Mouse (Mus musculus) cerebellum, adult 9-11 months (tissue): ENCODE results near the gene Fut2.

Experiments used
- DNase-seq: peaks from one replicate; pipeline ENCODE4 v3.0.0; 2022

Gene Fut2

GRCm38 (mm10) chr7:45666161-45666560 lies at the start of gene Fut2:
Fut2 (minus strand) TSS chr7:45666394.
- no peak for DNase-seq

- DNase-seq = peak; percentile 99
These were observed 49.0 kb upstream of the Fut2 start, which contains the start of gene Rpl18 for GRCm38 (mm10) chr7:45715090-45715708. Rpl18 (plus strand) TSS chr7:45715457.

DNA sequence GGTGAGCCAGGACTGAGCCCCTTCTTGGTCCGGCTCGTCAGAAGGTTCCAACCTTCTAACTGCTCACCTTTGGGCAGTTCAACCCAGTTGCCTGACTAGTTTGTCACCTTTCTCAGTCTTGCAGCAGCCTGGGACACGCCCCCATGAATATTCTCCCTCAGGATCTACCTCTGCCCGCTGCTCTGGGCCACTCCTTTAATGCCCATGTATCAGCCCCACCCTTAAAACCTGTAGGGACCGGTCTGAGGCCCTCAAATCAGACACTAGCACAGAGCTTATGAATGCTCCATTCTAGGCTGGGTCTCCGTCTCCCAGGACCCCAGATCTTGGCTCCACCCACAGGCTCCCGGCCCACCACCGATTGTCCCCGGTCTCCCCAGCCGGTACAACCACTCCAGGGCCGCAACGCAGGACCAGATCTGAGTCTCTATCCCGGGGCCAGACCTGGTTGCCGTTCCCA lies 48.5 kb upstream of the Fut2 start:
- DNase-seq = no peak

- DNase-seq = no peak
These were observed 47.8 kb upstream of the Fut2 start for GRCm38 (mm10) chr7:45713881-45714520.

DNA sequence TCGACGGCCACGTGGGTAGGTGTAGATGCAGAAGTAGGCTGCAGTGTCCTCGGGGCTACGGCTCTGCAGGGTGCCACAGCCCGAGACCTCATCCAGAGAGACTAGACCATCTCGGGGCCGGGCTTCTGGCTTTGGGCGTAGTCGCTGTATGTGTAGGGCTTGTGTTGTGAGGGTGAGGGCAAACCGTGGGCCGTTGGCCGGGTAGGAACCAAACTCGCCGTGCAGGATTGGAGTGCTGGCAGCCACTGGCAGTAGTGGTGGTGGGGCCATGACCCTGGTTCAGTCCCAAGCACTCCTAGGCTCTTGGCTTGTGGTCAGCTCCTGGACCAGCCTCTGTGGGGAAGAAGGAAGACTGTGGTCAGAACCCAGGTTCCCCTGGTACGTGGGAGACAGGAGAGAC lies 47.2 kb upstream of the Fut2 start:
- DNase-seq = peak; percentile 72

DNA sequence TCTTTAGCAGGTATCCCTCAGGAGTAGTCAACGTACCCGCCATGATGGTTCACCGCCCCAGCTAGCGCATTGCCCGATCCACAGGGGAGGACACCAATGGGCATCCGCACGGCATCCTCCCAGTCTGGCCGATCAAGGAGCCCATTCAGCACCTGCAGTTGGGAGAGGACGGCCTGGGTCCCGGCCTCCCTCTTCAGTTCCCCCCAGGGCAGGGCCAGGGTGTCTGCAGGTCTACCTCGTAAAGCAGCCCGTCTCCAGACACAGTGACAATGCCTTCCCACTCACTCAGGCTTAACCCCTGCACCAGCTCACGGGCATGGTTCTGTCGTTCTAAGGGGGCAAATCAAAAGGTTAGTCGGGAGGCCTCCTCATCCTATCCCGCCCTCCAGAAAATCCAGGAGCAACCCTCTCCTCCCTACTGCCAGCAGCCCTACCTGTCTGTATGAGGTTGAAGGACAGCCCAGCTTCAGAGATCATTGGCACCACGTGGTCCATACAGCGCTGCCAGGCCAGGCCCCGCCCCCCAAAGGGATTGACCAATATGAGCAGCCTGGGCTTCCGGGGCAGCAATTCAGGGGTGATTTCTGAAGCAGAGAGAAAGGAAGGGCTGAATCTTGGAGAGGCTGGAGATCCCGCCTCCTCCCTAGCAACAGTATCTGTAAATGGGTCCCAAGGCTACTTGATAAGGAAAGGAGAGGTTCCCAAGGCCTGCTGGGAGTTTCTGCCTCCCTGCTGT lies 46.0 kb upstream of the Fut2 start:
- peak; percentile 76 for DNase-seq

DNA sequence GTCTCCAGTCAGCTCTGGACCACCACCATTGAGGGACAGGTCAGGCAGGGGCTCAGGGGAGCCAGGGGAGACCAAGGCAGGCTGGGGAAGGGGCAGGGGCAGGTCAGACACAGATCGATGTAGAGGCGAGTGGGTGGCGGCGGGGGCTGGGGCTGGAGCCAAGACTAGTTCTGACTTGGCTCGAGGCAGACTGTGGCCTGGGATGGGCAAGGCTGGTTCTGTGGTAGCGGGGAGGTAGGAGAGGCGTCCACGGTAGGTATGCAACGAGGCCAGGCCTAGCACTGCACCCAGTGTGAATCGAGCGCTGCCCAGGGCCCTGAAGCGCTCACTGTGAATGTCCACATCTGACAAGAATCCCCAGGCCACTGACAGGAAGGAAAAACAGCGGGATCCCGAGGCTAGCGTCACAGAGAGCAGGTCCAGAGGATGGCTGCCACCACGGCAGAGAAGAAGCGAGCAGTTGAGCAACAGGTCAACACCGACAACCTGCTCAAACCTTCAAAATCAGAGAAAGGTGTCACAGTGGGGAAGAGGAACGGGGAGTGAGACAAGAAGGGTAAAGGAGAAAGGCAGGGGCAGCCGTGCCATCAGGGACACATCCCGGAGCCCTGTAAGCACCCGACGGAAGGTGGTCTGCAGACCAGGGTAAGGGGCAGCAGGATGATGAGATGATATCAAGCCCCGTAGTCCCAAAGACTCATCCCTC lies 45.3 kb upstream of the Fut2 start:
- DNase-seq = peak; percentile 65

- peak; percentile 70 for DNase-seq
These were observed 44.4 kb upstream of the Fut2 start for GRCm38 (mm10) chr7:45710477-45711191.

- peak; percentile 63 for DNase-seq
These were observed 43.6 kb upstream of the Fut2 start for GRCm38 (mm10) chr7:45709677-45710355.

GRCm38 (mm10) chr7:45709036-45709435 lies 42.8 kb upstream of the Fut2 start:
- DNase-seq = peak; percentile 64

GRCm38 (mm10) chr7:45708221-45708761 lies 42.1 kb upstream of the Fut2 start:
- DNase-seq = peak; percentile 77

GRCm38 (mm10) chr7:45707375-45707967 lies 41.3 kb upstream of the Fut2 start:
- DNase-seq = peak; percentile 98

GRCm38 (mm10) chr7:45706721-45707241 lies 40.6 kb upstream of the Fut2 start:
- DNase-seq = peak; percentile 94

- peak; percentile 94 for DNase-seq
These were observed 39.7 kb upstream of the Fut2 start for GRCm38 (mm10) chr7:45705873-45706281.

- no peak for DNase-seq
These were observed 39.3 kb upstream of the Fut2 start for GRCm38 (mm10) chr7:45705443-45705864.

GRCm38 (mm10) chr7:45704730-45705442 lies 38.7 kb upstream of the Fut2 start, which contains the start of gene Dbp:
Dbp (plus strand) TSS chr7:45705088.
- peak; percentile 100 for DNase-seq

DNA sequence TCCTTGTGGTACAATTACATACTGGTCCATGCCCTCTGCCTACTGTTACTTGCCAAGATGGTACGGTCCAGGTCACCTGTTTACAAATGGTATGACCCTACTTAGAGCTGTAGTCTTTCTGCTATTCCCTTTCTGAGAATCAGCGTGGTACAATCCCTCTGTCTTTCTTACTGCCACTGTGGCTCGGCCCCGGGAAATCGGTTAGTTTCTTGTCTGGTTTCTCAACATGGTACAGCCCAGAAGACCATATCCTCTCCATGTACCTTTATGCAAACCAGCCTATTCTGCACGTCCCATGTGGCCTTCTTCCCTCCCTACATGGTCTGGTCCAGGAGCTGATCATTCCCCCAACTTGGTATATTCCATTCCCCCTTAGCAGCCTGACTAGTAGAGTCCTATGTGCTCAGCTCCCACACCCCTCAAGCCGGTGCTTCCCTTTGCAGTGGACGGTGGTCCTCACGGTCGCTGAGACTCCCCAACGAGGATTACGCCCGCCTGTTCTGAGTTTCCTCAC lies 37.9 kb upstream of the Fut2 start:
- peak; percentile 95 for DNase-seq

DNA sequence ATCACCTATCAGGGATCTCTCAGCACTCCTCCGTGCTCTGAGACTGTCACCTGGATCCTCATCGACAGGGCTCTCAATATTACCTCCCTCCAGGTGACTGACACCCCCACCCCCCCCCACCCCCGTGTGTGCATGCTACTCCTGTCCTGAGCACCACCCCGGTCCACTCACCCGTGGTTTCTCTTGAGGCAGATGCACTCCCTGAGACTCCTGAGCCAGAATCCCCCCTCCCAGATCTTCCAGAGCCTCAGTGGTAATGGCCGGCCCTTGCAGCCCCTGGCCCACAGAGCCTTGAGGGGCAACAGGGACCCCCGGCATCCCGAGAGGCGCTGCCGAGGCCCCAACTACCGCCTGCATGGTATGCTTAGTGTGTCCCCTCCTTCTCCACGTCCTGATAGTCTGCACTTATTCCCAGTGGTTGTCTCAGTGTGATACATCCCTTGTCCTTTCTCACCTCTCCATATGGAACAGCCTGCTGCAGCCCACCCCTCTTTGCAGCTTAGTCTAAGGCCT lies 37.4 kb upstream of the Fut2 start:
- DNase-seq = peak; percentile 87

DNA sequence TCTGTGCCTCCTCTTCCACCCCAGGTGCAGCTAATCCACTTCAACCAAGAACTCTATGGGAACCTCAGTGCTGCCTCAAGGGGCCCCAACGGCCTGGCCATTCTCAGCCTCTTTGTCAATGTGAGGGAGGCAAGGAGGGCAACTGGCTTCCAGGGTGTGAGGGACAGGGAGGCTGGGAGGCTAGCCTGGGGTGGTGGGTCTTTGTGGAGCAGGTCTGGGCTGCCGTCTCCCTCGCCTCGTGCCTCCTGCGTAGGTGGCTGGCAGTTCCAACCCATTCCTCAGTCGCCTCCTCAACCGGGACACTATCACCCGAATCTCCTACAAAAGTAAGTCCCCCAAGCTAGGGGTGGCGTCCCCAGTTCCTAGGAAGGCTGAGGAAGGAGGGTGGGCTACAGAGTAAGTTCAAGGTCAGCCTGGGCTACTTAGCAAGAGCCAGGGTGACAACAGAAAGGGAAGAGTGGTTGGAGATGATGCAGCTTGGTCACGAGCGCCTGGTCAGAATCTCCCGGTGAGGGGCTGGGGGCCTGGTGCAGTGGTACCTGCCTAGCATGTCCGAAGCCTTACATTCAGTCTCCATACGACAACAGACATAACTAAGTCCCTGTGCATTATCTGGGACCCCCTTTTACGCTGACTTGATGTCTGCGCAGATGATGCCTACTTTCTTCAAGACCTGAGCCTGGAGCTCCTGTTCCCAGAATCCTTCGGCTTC lies 36.8 kb upstream of the Fut2 start:
- DNase-seq = peak; percentile 77
